Mouse (Mus musculus) heart, embryonic 12.5 days (tissue): ENCODE data around the gene Akap7. TPM values are rescaled to one million over a fixed set of nuclear protein-coding genes. Genes with fewer than 3 reads are reported as not detected.
A peak's percentile ranks its signal among the peaks of the same experiment; 100 is the strongest.
"Not testable (repeated sequence)": the region's sequence is repeated elsewhere in the genome, so short reads cannot be mapped to it uniquely, and the experiment has no call there.

Experiments
- ATAC-seq: fragments of 200-750 bp; cut with Nextera tagmentation; 2 replicates; pipeline ENCODE4 v1.8.0; 2017; ENCODE audit warnings: moderate TSS enrichment, moderate library complexity; ENCODE audit not compliant: insufficient number of reproducible peaks, low FRiP score
- H3K27ac ChIP-seq: fragments of 300-500 bp; sonication (generic); 2 replicates; pipeline ENCODE4 v1.5.1; 2016; ENCODE audit warnings: mild to moderate bottlenecking, moderate library complexity; ENCODE audit not compliant: poor library complexity, severe bottlenecking
- H3K27me3 ChIP-seq: fragments of 300-500 bp; sonication (generic); replicated peaks from 2 replicates; pipeline ENCODE4 v1.6.1; 2016; ENCODE audit warnings: mild to moderate bottlenecking, moderate library complexity
- H3K36me3 ChIP-seq: fragments of 300-500 bp; sonication (generic); 2 replicates; pipeline ENCODE4 v1.6.1; 2016; ENCODE audit warnings: mild to moderate bottlenecking, moderate library complexity
- H3K4me1 ChIP-seq: fragments of 300-500 bp; sonication (generic); replicated peaks from 2 replicates; pipeline ENCODE4 v1.6.1; 2016; ENCODE audit warnings: mild to moderate bottlenecking
- H3K4me2 ChIP-seq: fragments of 300-500 bp; sonication (generic); 2 replicates; pipeline ENCODE4 v1.6.1; 2016; ENCODE audit warnings: mild to moderate bottlenecking, moderate library complexity
- H3K4me3 ChIP-seq: fragments of 300-500 bp; sonication (generic); 2 replicates; pipeline ENCODE4 v1.5.1; 2016; ENCODE audit warnings: mild to moderate bottlenecking
- H3K9ac ChIP-seq: fragments of 300-500 bp; sonication (generic); 2 replicates; pipeline ENCODE4 v1.6.1; 2016; ENCODE audit warnings: mild to moderate bottlenecking, moderate library complexity
- H3K9me3 ChIP-seq: fragments of 300-500 bp; sonication (generic); replicated peaks from 2 replicates; pipeline ENCODE4 v1.6.1; 2016; ENCODE audit warnings: mild to moderate bottlenecking, moderate library complexity
- WGBS: fragments of 180-500 bp; shearing (Covaris S2); methylation state at CpG from one replicate; pipeline ENCODE4 v1.1.7; 2016; 5-methylcytosine and 5-hydroxymethylcytosine counted together
- polyA plus RNA-seq: library from polyadenylated mRNA; unstranded; fragments of >200 nt; fragmentation: Nextera tagmentation; extraction: Ambion mirVana; gene quantifications from 2 replicates; pipeline ENCODE4 v1.2.1, GENCODE M21; 2016

Gene Akap7
- polyA plus RNA-seq, 1 experiment from 2014 or later = 38.6 TPM

DNA sequence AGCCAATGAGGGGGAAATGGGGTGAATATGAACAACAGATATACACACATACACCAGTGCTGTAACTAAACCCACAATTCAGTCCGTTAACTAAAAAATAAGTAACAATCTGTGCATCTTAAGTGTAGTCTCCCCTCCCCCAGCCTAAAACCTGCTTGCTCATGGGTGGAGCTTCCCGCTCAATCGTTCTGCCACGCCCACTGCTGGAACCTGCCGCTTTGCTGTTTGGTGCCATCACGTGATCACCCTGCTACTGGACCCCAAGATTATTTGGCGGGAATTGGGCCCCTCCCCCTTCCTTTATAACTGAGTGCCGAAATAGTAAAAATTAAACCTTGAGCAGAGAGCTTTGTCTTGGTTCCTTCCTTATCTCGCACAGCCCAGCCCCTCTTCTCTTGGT, 121.4 kb downstream of the Akap7 start:
- not testable (repeated sequence) for H3K4me2 ChIP-seq, H3K9me3 ChIP-seq, H3K36me3 ChIP-seq, H3K27ac ChIP-seq, H3K27me3 ChIP-seq, H3K4me1 ChIP-seq, H3K9ac ChIP-seq, H3K4me3 ChIP-seq, ATAC-seq
- WGBS = 46% methylated on average over 9 of the region's 9 CpGs

DNA sequence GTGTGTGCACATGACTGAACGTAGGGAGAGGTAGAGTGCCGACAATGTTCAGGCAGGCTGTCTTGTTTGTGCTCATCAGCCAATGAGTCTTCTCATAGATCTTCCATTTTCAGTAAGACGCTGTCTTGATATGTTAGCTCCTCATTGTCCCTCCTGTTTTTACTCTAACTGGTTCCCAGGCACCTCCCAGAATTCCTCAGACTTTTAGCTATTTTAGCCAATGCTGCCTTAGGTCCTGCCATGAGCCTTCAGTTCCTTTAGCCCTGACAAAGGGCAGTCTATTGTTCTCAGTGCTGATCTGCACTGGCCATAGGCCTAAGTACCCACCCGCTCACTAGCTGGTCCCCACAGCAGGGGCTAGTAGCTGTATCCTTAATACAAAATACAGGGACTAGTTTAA, 122.0 kb downstream of the Akap7 start:
- H3K4me3 ChIP-seq = no peak overlapping the region
- H3K9ac ChIP-seq = no peak overlapping the region
- H3K9me3 ChIP-seq = no peaks in the 10 kb centered on the region
- no peak overlapping the region for H3K4me2 ChIP-seq
- no peak for ATAC-seq
- H3K27me3 ChIP-seq = no peaks in the 10 kb centered on the region
- WGBS = 85% methylated on average over 4 of the region's 4 CpGs
- no peaks in the 10 kb centered on the region for H3K36me3 ChIP-seq
- H3K27ac ChIP-seq = no peak overlapping the region
- H3K4me1 ChIP-seq = no peaks in the 10 kb centered on the region

DNA sequence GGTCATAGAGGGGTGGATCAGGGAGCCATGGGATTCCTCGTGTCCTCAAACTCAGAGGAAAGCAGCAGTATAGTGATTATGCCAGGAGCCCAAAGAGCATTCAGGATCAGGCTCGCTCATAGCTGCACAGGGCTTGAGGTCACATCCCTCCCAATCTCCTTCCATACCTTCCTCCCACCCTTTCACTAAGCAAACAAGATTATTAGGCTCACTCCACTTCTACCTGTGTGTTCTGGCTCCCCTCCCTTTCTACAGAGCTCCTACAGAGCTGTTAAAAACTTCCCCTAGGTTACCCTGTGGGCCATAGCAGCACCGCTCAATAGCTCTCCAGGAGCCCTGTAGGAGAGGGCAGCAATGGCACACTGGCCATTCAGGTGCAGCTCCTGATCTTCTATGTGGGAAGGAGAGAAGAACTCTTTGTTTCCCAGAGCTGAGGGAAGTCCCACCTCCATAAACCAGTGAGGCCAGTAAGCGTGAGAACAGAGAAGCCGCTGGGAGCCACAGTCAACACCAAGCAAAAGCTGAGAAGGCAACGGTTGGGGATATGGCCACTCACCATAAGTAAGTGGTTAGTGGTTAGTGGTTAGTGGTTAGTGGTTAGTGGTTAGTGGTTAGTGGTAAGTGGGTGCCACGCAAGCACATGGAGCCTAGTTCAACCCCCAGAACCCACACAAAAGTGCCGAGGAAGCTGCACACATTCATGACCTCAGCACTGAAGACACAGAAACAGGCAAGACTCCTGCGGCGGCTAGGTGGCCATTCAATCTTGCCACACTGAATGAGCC, 122.7 kb downstream of the Akap7 start:
- Histone ChIP-seq H3K4me3 (no peak overlapping the region), H3K9ac (no peak overlapping the region), H3K27me3 (no peaks in the 10 kb centered on the region), H3K27ac (no peak overlapping the region), H3K36me3 (no peaks in the 10 kb centered on the region), H3K9me3 (no peaks in the 10 kb centered on the region), H3K4me1 (no peaks in the 10 kb centered on the region), H3K4me2 (no peak overlapping the region)
- no peak for ATAC-seq
- WGBS = 78% methylated on average over 10 of the region's 10 CpGs

DNA sequence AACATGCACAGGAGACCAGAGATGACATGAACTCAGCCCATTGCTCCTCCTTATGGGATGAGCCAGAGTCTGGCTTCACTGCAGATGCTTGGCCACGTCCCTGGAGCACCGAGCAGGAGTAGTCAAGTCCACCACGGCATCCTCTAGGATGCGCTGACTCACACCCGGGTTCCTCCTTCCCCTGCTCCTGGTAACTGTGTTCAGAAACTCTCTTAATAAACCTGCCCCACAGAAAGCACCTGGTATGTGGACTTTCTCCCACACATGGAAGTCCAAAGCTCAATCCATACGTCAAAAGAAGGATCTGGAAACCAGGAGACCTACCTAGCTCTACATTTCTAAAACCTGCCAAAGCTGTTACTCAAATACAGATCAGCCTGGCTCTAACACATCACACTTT, 124.4 kb downstream of the Akap7 start:
- Histone ChIP-seq H3K9me3 (no peaks in the 10 kb centered on the region), H3K4me3 (no peak overlapping the region), H3K9ac (no peak overlapping the region), H3K36me3 (no peaks in the 10 kb centered on the region), H3K27ac (no peak overlapping the region), H3K27me3 (no peaks in the 10 kb centered on the region), H3K4me2 (no peak overlapping the region), H3K4me1 (peaks cover 7% of the 10 kb centered on the region; the same call in 1 of the 2 replicates)
- 87% methylated on average over 6 of the region's 6 CpGs for WGBS
- no peak for ATAC-seq

DNA sequence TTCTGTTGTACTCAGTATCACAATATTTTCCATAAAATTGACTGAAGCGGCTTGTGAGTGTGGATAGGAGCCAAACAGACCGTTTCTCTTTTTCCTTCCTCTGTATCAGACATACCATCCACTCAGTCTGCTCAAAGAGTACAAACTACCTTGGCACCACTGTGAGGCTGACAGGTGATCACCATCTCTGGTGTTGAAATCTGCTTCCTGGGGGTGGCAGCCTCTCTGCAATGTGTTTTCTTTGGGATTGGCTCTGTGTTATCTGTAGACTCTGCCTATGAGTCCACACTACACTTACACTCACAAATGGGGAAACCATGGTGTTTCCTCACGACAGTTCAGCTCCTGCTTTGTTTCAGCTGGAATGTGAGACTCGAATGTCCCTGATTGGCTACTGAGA, 128.6 kb downstream of the Akap7 start:
- no peaks in the 10 kb centered on the region for H3K36me3 ChIP-seq
- no peak for ATAC-seq
- H3K4me2 ChIP-seq = no peak overlapping the region
- peaks cover 7% of the 10 kb centered on the region; the same call in 1 of the 2 replicates for H3K4me1 ChIP-seq
- H3K9ac ChIP-seq = no peak overlapping the region
- H3K4me3 ChIP-seq = no peak overlapping the region
- no peaks in the 10 kb centered on the region for H3K27me3 ChIP-seq
- no peaks in the 10 kb centered on the region for H3K9me3 ChIP-seq
- no peak overlapping the region for H3K27ac ChIP-seq
- 59% methylated on average over 4 of the region's 4 CpGs for WGBS

DNA sequence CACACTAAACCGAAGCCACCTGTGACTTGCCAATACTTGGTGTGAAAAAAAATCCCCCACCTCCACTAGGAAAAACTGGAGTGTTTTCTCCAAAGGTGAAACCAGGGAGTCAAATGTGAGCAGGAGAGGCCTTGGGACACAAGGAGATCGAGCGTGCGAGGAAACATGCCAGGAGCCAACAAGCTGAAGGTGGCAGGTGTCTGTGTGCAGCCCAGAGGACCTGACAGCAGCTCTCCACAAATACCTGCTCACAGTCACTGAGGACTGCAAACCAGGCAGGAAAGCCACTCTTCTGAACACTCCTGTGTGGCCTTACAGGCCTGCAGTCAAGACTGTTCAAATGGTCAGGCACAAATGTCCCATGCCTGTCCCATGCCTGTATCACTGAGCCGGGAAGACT, 130.4 kb downstream of the Akap7 start:
- H3K4me2 ChIP-seq = no peak overlapping the region
- whole genome bisulfite sequencing = 89% methylated on average over 5 of the region's 5 CpGs
- H3K36me3 ChIP-seq = no peaks in the 10 kb centered on the region
- no peak overlapping the region for H3K4me3 ChIP-seq
- H3K27me3 ChIP-seq = no peaks in the 10 kb centered on the region
- no peak overlapping the region for H3K27ac ChIP-seq
- H3K4me1 ChIP-seq = peaks cover 7% of the 10 kb centered on the region; the same call in 1 of the 2 replicates
- H3K9me3 ChIP-seq = no peaks in the 10 kb centered on the region
- ATAC-seq = no peak
- H3K9ac ChIP-seq = no peak overlapping the region

DNA sequence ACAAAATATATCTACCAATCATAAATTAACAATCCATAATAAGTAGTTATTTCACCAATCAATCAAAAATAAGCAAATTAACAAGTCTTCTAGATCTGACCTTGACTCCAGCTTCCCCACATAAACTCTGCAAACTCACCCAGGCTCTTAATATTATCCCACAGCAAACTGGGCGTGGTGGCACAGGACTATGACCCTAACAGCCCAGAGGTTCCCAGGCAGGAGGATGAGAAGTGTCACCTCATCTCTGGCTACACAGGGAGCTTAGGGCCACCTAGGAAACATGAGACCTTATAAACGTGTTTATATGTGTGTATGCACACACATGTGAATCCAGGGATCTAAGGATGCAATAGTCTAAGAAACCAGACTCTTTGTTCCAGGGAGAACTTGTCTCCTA, 132.8 kb downstream of the Akap7 start:
- no peaks in the 10 kb centered on the region for H3K9me3 ChIP-seq
- 0 out of 2 replicates have a peak, but pooled peaks cover 3% of the 10 kb centered on the region for H3K36me3 ChIP-seq
- no peak overlapping the region for H3K4me2 ChIP-seq
- H3K27me3 ChIP-seq = no peaks in the 10 kb centered on the region
- ATAC-seq = no peak
- no peak overlapping the region for H3K27ac ChIP-seq
- no peak overlapping the region for H3K9ac ChIP-seq
- H3K4me1 ChIP-seq = peaks cover 7% of the 10 kb centered on the region; the same call in 1 of the 2 replicates
- H3K4me3 ChIP-seq = no peak overlapping the region
- WGBS = 74% methylated on average over 2 of the region's 2 CpGs

DNA sequence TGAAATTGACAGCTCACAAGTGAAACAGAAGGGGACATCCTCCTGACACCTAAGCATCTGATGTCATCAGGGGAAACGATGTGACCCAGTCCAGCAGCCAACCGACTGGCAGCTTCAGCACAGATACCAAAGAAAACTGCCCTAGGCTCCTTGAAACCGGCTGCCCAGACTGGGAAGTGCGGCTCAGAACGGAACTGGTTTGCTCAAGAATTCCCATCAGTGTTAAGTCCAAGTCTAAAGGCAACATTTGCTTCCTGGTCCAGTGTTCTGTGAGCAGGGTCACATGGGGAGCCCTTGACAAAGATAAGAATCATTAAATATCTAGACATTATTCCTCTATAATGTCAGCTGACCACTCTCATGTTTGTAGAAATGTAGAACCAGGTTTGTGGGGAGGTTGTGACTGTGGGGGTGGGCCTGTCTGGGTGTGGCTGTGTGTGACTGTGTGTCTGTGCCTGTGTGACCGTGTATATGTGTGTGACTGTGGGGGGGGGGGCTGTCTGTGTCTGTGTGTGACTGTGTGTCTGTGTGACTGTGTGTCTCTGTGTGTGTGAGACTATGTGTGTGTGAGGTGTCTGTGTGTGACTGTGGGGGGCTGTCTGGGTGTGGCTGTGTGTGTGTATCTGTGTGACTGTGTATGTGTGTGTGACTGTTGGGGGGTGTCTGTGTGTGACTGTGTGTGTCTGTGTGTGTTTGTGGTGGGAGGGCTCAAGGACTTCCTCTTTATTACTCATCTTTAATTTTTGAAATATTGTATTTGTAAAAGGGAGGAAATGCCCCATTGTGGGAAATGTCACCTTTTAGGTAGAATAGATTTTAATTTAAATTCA, 140.1 kb downstream of the Akap7 start:
- 0 out of 2 replicates have a peak, but pooled peaks have one; percentile 22 for ATAC-seq
- Histone ChIP-seq H3K27ac (no peak overlapping the region), H3K4me3 (no peak overlapping the region), H3K9me3 (no peaks in the 10 kb centered on the region; the same call in 1 of the 2 replicates), H3K36me3 (0 out of 2 replicates have a peak, but pooled peaks cover 4% of the 10 kb centered on the region), H3K9ac (no peak overlapping the region), H3K27me3 (no peaks in the 10 kb centered on the region), H3K4me1 (no peaks in the 10 kb centered on the region), H3K4me2 (no peak overlapping the region)
- WGBS = 59% methylated on average over 6 of the region's 6 CpGs

DNA sequence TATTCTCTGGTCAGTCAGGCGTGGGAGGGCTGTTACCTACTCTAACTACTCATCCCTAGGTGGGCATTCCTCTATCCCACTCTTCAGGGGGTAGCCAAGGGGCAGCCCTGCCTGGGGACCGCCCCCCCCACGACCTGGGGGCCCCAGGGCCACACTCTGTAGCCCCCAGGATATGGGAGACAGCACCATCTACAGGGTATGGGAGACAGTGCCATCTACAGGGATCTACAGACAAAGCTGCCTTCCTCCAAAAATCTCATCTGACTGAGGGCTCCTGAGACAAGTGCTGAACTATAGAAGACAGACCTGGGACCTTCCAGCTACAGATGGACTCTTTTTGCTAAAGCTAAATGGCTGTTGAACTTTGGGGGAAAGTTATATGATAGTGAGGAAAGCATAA, 144.2 kb downstream of the Akap7 start:
- WGBS = 24% methylated on average over 3 of the region's 3 CpGs
- not testable (repeated sequence) for ATAC-seq

DNA sequence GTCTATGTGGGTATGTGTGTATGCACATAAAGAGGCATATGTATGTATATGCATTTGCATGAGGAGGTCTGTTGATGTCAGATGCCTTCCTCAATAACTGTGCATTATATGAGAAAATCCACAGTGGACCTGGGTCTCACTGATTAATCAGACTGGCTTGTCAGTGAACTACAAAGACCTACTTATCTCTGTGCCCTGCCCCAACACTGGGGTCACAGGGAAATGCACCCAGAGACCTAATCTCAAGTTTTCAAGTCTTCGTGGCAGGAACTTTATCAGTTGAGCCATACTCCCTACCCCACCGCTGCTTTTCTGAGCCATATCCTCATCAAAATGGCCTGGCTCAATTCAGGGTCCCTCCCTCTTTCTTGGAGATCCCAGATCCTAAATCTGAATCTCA, 146.0 kb downstream of the Akap7 start:
- H3K4me2 ChIP-seq = no peak overlapping the region
- no peak overlapping the region for H3K4me3 ChIP-seq
- H3K27me3 ChIP-seq = no peaks in the 10 kb centered on the region
- no peak overlapping the region for H3K27ac ChIP-seq
- H3K9ac ChIP-seq = no peak overlapping the region
- H3K36me3 ChIP-seq = no peaks in the 10 kb centered on the region
- no peak for ATAC-seq
- H3K9me3 ChIP-seq = no peaks in the 10 kb centered on the region; the same call in 1 of the 2 replicates
- no peaks in the 10 kb centered on the region for H3K4me1 ChIP-seq
- WGBS = 14% methylated on average over 2 of the region's 2 CpGs

More for the DNA sequence above, 144.2 kb downstream of the Akap7 start:
- H3K27ac ChIP-seq, H3K4me1 ChIP-seq, H3K9ac ChIP-seq, H3K27me3 ChIP-seq, H3K9me3 ChIP-seq, H3K4me2 ChIP-seq, H3K36me3 ChIP-seq, H3K4me3 ChIP-seq: not testable (repeated sequence)

DNA sequence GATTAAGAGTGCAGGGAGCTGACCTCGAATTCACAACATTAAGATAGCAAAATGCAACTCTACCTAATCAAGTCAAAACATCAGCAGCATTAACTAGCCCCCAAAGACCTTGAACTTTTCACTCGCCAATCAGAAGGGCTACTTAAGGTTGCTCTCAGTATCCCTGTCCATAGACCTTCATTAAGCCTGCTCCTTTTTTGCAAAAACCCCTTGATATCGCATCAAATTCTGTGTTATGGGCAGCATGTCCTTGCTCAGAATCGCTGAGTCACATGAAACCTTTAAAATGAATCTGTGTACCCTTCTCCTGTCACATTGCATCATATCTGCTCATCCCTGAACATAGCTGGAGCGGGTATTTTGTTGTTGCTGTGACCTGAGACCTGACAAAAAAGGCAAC, 149.0 kb downstream of the Akap7 start:
- H3K27ac ChIP-seq = no peak overlapping the region
- H3K4me1 ChIP-seq = no peaks in the 10 kb centered on the region
- ATAC-seq = no peak
- H3K4me2 ChIP-seq = no peak overlapping the region
- no peak overlapping the region for H3K4me3 ChIP-seq
- no peaks in the 10 kb centered on the region for H3K36me3 ChIP-seq
- H3K9ac ChIP-seq = no peak overlapping the region
- H3K27me3 ChIP-seq = no peaks in the 10 kb centered on the region
- no peaks in the 10 kb centered on the region; the same call in 1 of the 2 replicates for H3K9me3 ChIP-seq
- WGBS = 75% methylated on average over 5 of the region's 5 CpGs
